Mouse (Mus musculus) kidney, adult 8-10 months (tissue): ENCODE data around the gene Grik1.

Experiments used
- DNase-seq, 2 experiments: peaks; one replicate each; pipeline ENCODE4 v3.0.0; 2022

Gene Grik1

DNA sequence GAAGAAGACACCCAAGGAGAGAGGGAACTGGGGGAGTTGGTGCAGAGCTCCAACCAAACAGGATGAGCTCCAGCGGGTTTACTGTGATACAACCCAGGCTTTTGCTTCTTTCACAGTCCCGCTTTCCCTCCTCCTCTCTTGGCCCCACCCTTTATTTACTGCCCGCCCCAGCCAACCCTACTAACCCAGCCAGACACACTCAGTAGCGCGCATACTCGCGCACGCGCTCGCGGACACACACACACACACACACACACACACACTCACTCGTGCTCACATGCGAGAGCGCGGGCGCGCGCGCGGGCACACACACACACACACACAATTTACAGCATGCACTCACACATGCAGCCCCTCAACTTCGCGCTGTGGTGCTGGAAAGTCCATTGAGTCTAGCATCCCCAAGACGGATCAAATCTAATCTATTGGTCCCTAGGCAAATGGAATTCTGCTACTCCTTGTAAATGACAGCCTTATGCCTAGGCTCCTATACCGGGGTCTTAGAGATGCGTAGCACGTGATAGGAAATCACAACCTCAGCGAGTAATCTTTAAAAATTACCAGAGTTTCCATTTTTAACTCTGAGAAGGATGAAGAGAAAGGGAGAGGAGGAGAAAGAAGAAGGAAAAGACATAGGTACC, at the start of gene Grik1:
Gene Grik1 (minus strand): TSS at position 134 of the 641 bp plus-strand sequence.
- no peak for DNase-seq

DNA sequence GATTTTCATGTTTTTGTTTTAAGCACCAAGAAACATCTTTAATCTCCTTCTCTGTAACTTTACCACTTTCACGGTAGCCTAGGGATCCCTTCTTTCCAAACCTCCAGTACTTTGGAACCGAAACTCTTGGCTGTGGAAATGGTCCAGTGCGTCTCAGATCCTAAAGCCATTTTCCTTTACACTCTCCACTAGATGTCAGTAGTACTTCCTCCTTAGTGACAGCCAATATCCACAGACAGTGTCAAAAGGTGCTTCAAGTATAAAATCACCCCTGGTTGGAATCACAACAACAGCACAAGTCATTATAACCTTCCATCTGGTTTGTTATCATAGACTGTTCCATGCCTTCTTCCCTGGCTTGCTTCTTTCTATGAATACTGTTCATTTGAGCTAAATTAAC, 4.1 kb upstream of the Grik1 start:
- DNase-seq = no peak

- DNase-seq = no peak
Measured at GRCm38 (mm10) chr16:88289421-88290081, 514 bp downstream of the Grik1 start.

DNA sequence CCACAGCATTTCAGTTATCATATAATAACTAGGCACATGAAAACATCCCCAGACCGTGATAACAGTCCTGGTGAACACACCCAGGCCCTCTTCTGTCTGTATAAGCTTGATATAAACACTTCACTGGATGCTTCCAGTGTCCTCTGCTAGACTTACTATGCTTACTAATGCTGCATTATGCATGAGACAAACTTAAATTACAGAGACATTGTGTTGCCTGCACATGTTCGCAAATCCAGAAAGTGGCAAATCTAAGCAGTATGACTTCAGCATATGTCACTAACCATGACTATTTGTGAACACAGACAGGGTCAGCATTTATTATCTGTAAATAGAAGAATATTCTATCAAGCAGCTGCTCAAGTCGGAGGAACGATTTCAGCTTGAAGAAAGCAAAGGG, 31.7 kb downstream of the Grik1 start:
- no peak for DNase-seq

- no peak for DNase-seq
Measured at GRCm38 (mm10) chr16:88257072-88257471, 33.0 kb downstream of the Grik1 start.

DNA sequence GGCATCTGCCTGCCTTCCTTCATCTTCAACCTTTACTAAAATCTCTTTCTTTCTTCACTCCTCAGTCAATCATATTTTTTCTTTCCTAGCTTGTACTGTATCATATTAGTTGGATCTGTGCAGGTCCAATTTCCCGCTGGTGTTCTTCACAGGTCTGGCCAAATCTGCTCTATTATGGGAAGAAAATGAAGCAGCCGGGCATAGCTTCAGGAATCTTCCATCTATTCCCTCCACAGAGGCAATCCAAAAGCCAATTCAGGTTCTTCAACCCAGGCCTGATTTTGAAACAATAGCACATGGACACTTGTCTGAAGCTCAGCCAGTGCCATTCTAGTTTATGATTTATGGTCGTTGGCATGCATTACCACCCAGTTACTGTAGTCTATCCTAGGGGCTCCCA, 34.0 kb downstream of the Grik1 start:
- no peak for DNase-seq

- no peak for DNase-seq
Measured at GRCm38 (mm10) chr16:88252676-88253075, 37.4 kb downstream of the Grik1 start.

- no peak for DNase-seq
Measured at GRCm38 (mm10) chr16:88251049-88251448, 39.0 kb downstream of the Grik1 start.

DNA sequence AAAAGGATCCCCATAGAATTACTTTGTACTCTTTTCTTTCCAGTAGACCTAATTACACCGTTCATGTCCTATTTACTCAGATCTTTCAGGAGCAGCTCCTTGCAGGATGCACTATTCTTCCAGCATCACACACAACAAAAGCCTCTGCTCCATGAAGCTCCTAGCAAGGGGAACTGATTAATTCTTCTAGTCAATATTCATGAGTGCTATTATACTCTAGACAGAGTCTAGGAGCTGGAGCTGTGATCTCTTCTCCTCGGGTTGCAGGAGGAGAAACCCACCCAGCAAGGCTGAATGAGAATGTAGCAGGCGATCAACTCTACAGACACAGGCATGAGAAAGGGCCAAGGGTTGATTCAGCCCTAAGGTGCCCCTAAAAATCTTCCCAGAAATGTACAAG, 40.2 kb downstream of the Grik1 start:
- no peak for DNase-seq

GRCm38 (mm10) chr16:88247586-88247985, 42.5 kb downstream of the Grik1 start:
- no peak for DNase-seq

DNA sequence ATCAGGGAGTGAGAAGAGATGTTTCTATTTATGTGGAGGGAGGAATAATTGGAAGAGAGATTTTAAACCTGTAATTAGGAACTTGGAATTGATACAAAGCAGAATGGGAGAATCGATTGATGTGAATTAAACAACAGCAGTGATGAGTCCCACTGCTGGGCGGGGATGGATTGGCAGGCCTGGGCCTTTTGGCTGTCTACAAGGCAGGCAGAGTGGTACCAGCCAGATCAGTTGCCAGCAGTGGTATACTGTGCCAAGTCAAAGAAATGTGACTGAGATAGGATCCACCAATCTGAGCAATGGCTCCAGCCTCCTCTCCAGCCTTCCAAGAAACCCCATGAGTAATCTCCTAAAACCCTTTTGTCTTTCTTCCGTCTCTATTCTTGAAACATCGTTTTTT, 45.4 kb downstream of the Grik1 start:
- no peak for DNase-seq

- no peak for DNase-seq
Measured at GRCm38 (mm10) chr16:88225616-88226015, 64.4 kb downstream of the Grik1 start.

GRCm38 (mm10) chr16:88221932-88222331, 68.1 kb downstream of the Grik1 start:
- DNase-seq = no peak

DNA sequence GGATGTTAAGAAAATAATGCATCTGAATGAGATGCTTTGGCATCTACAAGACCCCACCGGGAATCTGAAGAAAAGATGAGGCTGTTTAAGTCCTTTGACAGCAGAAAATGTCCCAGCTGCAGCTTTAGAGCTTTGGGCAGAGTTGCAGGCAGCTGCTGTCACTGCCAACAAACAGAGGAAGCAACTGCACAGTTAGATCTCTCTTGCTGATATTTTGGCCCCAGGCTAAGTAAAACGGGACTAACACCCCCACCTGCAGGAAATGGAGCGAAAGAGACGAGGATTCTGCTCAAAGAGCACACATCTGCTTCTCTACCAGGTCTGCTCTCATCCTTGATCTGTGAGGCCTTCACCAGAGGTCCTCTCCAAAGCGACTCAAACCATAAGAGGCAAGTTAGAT, 77.5 kb downstream of the Grik1 start:
- no peak for DNase-seq

GRCm38 (mm10) chr16:88211852-88212251, 78.2 kb downstream of the Grik1 start:
- DNase-seq = no peak

- DNase-seq = peak; percentile 23 to 66
Measured at GRCm38 (mm10) chr16:88204400-88204799, 85.7 kb downstream of the Grik1 start.

- DNase-seq = no peak
Measured at GRCm38 (mm10) chr16:88203985-88204384, 86.1 kb downstream of the Grik1 start.

GRCm38 (mm10) chr16:88187433-88188037, 102.5 kb downstream of the Grik1 start:
- no peak for DNase-seq

DNA sequence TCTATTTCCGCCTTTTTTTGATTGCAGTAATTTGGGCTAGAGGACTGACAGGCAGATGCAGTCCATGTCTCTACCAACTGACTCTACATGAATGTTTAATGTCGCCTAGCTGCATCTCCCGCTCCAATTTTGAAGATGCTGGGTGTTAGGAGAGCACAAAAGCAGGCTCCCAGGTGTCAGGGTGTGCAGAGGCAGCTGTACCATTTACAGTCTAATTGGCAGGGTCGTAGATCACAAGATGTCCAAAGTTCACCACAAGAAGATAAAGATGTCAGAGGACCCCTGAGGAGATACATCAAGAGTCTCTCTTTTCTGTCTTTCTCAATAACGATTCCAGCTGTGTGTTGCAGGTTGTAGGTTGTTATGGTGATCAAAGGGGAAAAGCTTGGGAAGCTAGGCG, 111.3 kb downstream of the Grik1 start:
- DNase-seq = no peak

DNA sequence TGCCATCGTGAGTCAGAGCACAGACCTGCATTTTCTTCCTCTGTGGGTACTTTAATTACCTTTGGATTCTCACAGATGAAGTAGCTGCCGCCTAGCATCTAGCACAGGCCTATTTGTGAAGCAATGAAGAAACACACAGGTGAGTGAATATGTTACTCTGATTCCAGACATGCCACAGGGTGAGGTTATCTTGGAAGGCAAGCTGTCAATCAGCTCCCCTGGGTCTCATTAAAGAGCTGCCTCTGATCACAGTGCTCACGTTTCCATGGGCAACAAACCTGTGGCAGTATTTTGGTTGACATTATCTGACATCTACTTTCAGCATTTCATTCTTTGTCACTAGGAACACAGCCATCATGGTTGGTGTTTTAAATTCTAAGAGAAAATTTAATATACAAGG, 112.7 kb downstream of the Grik1 start:
- no peak for DNase-seq

DNA sequence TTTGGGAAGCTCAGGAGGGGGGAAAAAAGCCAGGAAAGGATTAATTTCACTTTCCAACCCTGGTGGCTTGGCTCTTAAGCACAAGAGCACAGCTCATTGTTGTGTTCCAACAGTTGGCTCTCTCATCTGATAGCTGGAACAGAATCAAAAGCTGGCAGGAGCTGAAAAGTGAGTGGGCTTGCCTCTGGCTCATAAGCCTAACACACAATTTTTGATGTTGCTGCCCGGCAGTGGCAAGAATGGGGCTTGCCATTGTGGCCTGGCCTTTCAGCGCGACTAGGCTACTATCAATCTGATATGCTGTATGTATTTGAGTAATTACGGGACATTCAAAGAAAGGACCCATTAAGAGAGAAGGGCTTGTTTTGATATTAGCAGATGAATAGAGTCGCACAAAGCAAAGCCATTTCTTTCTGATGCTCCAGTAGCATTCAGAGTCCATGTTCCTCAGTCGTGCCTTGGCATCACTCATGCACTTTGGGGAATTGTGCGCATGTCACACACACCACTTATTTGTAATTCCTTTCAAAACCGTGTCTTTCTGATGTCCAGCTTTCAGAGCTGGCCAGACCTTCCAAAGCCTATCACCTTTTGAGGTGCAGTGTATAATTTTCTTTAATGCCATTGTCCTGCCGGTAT, 115.9 kb downstream of the Grik1 start:
- no peak for DNase-seq

DNA sequence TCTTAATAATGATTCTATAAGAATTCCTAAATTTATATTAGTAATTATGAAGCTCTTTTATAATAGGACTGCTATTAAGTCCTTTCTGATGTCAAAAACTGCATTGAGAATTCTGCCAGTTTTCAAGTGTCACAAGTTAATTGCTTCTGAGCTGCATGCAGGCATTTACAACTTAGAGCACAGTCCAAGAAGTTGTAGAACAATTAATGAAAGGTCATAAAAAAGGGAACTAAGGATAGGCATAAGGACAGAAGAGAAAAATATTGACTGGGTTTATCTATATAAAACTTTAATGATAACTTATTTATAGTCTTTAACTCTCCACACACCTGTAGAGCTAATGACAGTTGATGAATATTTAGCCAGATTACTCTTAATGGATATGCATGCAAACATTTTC, 123.5 kb downstream of the Grik1 start:
- DNase-seq = no peak

DNA sequence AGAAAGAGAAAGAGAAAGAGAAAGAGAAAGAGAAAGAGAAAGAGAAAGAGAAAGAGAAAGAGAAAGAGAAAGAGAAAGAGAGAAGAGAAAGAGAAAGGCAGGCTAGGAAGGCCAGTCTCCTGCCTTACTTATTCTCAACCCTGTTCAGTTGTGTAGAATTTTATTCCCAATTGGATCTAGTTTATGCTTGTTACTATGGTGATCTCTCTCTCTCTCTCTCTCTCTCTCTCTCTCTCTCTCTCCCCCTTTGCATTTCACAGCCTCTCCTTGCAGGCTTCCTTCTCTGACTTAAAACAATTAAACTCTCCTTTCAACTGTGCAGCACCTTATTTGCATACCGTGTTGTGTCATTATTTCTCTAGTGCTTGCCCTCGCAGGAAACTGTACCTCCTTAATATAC, 147.5 kb downstream of the Grik1 start:
- DNase-seq = no peak

GRCm38 (mm10) chr16:88142136-88142535, 147.9 kb downstream of the Grik1 start:
- no peak for DNase-seq
